In the genomic region with DNA sequence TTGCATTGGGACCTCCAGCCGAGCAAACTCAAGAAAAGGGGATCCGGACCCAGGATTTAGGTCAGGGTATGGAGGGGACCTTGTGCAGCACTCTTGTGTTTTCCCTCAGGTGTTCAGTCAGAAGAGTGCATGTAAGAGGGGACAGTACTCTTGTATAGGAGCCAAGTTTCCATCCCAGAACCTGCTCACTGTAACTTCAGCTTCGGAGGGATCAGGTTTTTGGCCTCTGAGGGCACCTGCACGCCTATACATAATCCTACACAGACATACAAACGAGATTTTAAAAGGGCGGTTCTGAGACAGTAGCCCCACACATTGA, we compare ENCODE assay signal across 1 mouse cellular context.
TF ChIP-seq lines count a peak whose summit lies in the region.

No protein-coding gene starts in this region.

TF ChIP-seq in CH12.LX, 34 proteins besides CTCF, POLR2A, EP300 and RAD21 (continued from another document):
- TF ChIP-seq ETS1 (conservative IDR thresholded peaks at IDR 0.05; ENCODE audit: low read depth, low read length) (no peak), SMC3 (IDR thresholded peaks at IDR 0.05; ENCODE audit: low read depth, low read length) (no peak), NRF1 (IDR thresholded peaks at IDR 0.05; ENCODE audit: low read depth, low read length) (no peak)
